Mouse (Mus musculus) lung, postnatal 0 days (tissue): ENCODE results near the gene Notch4. TPM values are rescaled to one million over a fixed set of nuclear protein-coding genes. Genes with fewer than 3 reads are reported as not detected.
A peak's percentile ranks its signal among the peaks of the same experiment; 100 is the strongest.

Experiments used
- ATAC-seq: fragments of 200-750 bp; cut with Nextera tagmentation; 2 replicates; pipeline ENCODE4 v1.8.0; 2017; ENCODE audit warnings: moderate library complexity
- DNase-seq: peaks from one replicate; pipeline ENCODE4 v3.0.0-alpha.2; 2016; ENCODE audit warnings: low spot score
- H3K27ac ChIP-seq: fragments of 300-500 bp; sonication (generic); 2 replicates; pipeline ENCODE4 v1.5.1; 2014; ENCODE audit warnings: antibody characterized with exemption, mild to moderate bottlenecking, low read length, mixed read lengths
- H3K27me3 ChIP-seq: fragments of 300-500 bp; sonication (generic); replicated peaks from 2 replicates; pipeline ENCODE4 v1.6.1; 2014; ENCODE audit warnings: low read length, mixed read lengths; ENCODE audit not compliant: insufficient read depth
- H3K36me3 ChIP-seq: fragments of 300-500 bp; sonication (generic); 2 replicates; pipeline ENCODE4 v1.6.1; 2014; ENCODE audit warnings: low read length, mixed read lengths; ENCODE audit not compliant: insufficient read depth
- H3K4me1 ChIP-seq: fragments of 300-500 bp; sonication (generic); 2 replicates; pipeline ENCODE4 v1.6.1; 2014; ENCODE audit warnings: antibody characterized with exemption, low read depth, low read length, mixed read lengths; ENCODE audit not compliant: insufficient read depth
- H3K4me2 ChIP-seq: fragments of 300-500 bp; sonication (generic); replicated peaks from 2 replicates; pipeline ENCODE4 v1.6.1; 2014; ENCODE audit warnings: low read depth, mild to moderate bottlenecking, low read length, moderate library complexity, mixed read lengths
- H3K4me3 ChIP-seq: fragments of 300-500 bp; sonication (generic); 2 replicates; pipeline ENCODE4 v1.5.1; 2014; ENCODE audit warnings: low read depth, low read length
- H3K9ac ChIP-seq: fragments of 300-500 bp; sonication (generic); replicated peaks from 2 replicates; pipeline ENCODE4 v1.6.1; 2014; ENCODE audit warnings: low read depth, mild to moderate bottlenecking
- H3K9me3 ChIP-seq: fragments of 300-500 bp; sonication (generic); 2 replicates; pipeline ENCODE4 v1.6.1; 2016; ENCODE audit warnings: low read length, mixed read lengths
- CTCF ChIP-seq: IDR thresholded peaks from 2 replicates; pipeline ENCODE4 v1.5.1; 2016; ENCODE audit warnings: antibody characterized with exemption, mild to moderate bottlenecking
- EP300 ChIP-seq: IDR thresholded peaks from 2 replicates; pipeline ENCODE4 v1.6.1; 2016; ENCODE audit warnings: antibody characterized with exemption, mild to moderate bottlenecking, control low read depth
- WGBS: fragments of 180-500 bp; shearing (Covaris S2); extraction: QIAGEN DNeasy Blood & Tissue Kit; methylation state at CpG from one replicate; pipeline ENCODE4 v1.1.7; 2014; 5-methylcytosine and 5-hydroxymethylcytosine counted together
- polyA plus RNA-seq: library from polyadenylated mRNA; unstranded; fragments of >200 nt; fragmentation: Nextera tagmentation; extraction: Ambion mirVana; gene quantifications from 2 replicates; pipeline ENCODE4 v1.2.1, GENCODE M21; 2015

Notch4 gene
- polyA plus RNA-seq, 1 experiment from 2014 or later: 24.8 TPM

DNA sequence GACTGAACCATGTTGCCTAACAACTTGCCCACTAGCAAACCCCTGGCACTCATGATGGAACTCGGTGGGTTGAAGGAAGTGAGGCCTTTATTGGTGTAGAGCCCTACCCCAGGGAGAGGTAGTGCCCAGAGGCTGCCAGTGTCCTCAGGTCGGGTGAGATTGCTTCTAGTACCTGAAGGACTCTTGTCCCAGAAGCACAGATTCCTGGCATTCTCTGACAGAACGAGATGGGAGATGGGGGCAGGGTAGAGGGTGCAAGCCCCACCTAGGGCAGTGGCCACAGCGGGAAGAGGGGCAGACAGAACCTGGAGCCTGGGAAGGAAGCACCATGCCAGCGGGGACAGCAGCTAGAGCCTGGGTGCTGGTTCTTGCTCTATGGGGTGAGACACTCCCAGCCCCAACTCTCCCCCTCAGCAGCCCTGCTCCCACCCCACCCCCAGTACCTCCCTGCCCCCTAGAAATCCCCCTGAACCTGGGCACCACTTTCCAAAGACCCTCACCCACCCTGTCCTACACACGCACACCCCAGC, 33.6 kb downstream of the Notch4 start, which contains the start of gene Ager:
Gene Ager, plus strand, starts transcription at position 297 of the 530 bp plus-strand sequence.
- H3K27me3 ChIP-seq: no peaks in the 10 kb centered on the region
- peak within 1 kb of the TSS; percentile 56 for H3K9ac ChIP-seq
- H3K4me3 ChIP-seq: peak within 1 kb of the TSS; percentile 40
- peaks cover 12% of the 10 kb centered on the region; the same call in 1 of the 2 replicates for H3K4me1 ChIP-seq
- H3K9me3 ChIP-seq: no peaks in the 10 kb centered on the region
- WGBS: 10% methylated on average over 5 of the region's 6 CpGs
- H3K36me3 ChIP-seq: peaks cover 11% of the 10 kb centered on the region; the same call in 1 of the 2 replicates
- ATAC-seq (peak; percentile 84), DNase-seq (peak; percentile 92)
- H3K27ac ChIP-seq: peak within 1 kb of the TSS; percentile 88
- TF ChIP-seq CTCF (no peak), EP300 (peak; percentile 95)
- H3K4me2 ChIP-seq: peak within 1 kb of the TSS; percentile 54

DNA sequence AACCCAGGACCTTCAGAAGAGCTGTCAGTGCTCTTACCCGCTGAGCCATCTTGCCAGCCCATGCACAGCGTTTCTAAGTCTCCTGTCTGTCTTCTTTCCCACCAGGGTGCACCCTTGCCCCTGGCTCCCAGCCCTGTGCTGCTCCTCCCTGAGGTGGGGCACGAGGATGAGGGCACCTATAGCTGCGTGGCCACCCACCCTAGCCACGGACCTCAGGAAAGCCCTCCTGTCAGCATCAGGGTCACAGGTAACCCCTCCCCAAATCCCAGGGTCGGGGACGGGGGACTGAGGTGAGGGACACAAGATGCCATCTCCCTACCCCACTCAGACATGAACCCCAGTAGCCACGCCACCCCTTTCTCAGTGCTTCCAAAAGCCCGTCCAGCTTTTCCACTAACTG, 35.8 kb downstream of the Notch4 start:
- Histone ChIP-seq H3K9ac (peak overlapping the region; percentile 56), H3K27ac (peak overlapping the region; percentile 88; the same call in 1 of the 2 replicates), H3K4me2 (peak overlapping the region; percentile 54), H3K9me3 (no peaks in the 10 kb centered on the region), H3K4me1 (peaks cover 21% of the 10 kb centered on the region), H3K4me3 (peak overlapping the region; percentile 40), H3K36me3 (0 out of 2 replicates have a peak, but pooled peaks cover 5% of the 10 kb centered on the region), H3K27me3 (no peaks in the 10 kb centered on the region)
- WGBS: 74% methylated on average over 9 of the region's 9 CpGs
- TF ChIP-seq EP300 (no peak), CTCF (no peak)
- ATAC-seq: no peak
- DNase-seq: no peak

DNA sequence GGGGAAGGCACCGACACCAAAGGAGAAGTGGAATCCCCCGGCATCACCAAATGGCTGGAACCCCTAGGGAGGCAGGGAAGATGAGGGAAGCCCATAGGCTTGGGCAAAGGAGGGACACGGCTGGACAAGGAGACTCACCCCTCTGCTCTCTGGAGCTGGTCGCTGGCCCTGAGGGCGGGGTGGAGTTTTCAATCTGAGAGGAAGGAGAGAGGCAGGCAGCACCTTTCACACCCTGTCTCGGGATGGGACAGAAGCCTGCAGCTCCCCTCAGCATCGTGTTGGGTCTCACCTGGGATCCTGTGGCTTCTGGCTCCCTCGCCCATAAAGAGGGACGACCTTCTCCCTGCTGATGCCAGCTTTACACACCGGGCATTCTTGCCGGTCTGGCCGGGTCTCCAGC, 37.7 kb downstream of the Notch4 start:
- H3K27ac ChIP-seq: peak overlapping the region; percentile 66
- peaks cover 20% of the 10 kb centered on the region for H3K4me1 ChIP-seq
- DNase-seq (no peak), ATAC-seq (no peak)
- H3K4me2 ChIP-seq: peak overlapping the region; percentile 30; the same call in 1 of the 2 replicates
- H3K9ac ChIP-seq: no peak overlapping the region
- H3K36me3 ChIP-seq: no peaks in the 10 kb centered on the region
- no peak for TF ChIP-seq CTCF
- no peak; the same call in 1 of the 2 replicates for TF ChIP-seq EP300
- 57% methylated on average over 12 of the region's 12 CpGs for WGBS
- no peak overlapping the region for H3K4me3 ChIP-seq
- H3K27me3 ChIP-seq: no peaks in the 10 kb centered on the region
- no peaks in the 10 kb centered on the region for H3K9me3 ChIP-seq

- Histone ChIP-seq H3K4me3 (peak within 1 kb of the TSS; percentile 55), H3K9ac (peak within 1 kb of the TSS; percentile 46), H3K27me3 (no peaks in the 10 kb centered on the region), H3K4me2 (peak within 1 kb of the TSS; percentile 96), H3K27ac (peak within 1 kb of the TSS; percentile 96), H3K36me3 (no peaks in the 10 kb centered on the region), H3K9me3 (no peaks in the 10 kb centered on the region), H3K4me1 (peaks cover 18% of the 10 kb centered on the region)
- ATAC-seq (peak; percentile 91), DNase-seq (peak; percentile 100)
- WGBS: under 1% methylated on average over 30 of the region's 30 CpGs
- no peak for TF ChIP-seq CTCF
- TF ChIP-seq EP300: peak; percentile 94
These were observed 39.5 kb downstream of the Notch4 start, which contains the start of gene Rnf5 for GRCm38 (mm10) chr17:34603375-34604060. Gene Rnf5, minus strand, starts transcription at chr17:34603690.

- no peaks in the 10 kb centered on the region for H3K27me3 ChIP-seq
- peak; percentile 85 for ATAC-seq
These were observed 40.0 kb downstream of the Notch4 start, which contains the start of gene Agpat1 for GRCm38 (mm10) chr17:34604061-34604508. Gene Agpat1, plus strand, starts transcription at chr17:34604262.

GRCm38 (mm10) chr17:34604511-34605237, 40.6 kb downstream of the Notch4 start:
- DNase-seq: peak; percentile 89
- peak overlapping the region; percentile 81 for H3K4me3 ChIP-seq
- no peaks in the 10 kb centered on the region for H3K36me3 ChIP-seq
- no peaks in the 10 kb centered on the region for H3K9me3 ChIP-seq
- H3K27ac ChIP-seq: peak overlapping the region; percentile 96
- ATAC-seq: peak; percentile 1; the same call in 1 of the 2 replicates
- no peaks in the 10 kb centered on the region for H3K27me3 ChIP-seq
- peak overlapping the region; percentile 96 for H3K4me2 ChIP-seq
- WGBS: 13% methylated on average over 24 of the region's 24 CpGs
- TF ChIP-seq EP300 (0 out of 2 replicates have a peak, but pooled peaks have one; percentile 1), CTCF (no peak)
- H3K9ac ChIP-seq: peak overlapping the region; percentile 36
- peaks cover 21% of the 10 kb centered on the region for H3K4me1 ChIP-seq

More at GRCm38 (mm10) chr17:34604061-34604508, 40.0 kb downstream of the Notch4 start, which contains the start of gene Agpat1:
- H3K4me3 ChIP-seq: peak within 1 kb of the TSS; percentile 81
- peak within 1 kb of the TSS; percentile 46 for H3K9ac ChIP-seq
- H3K4me2 ChIP-seq: peak within 1 kb of the TSS; percentile 96
- under 1% methylated on average over 34 of the region's 35 CpGs for WGBS
- no peak for TF ChIP-seq EP300
- no peak for TF ChIP-seq CTCF
- DNase-seq: peak; percentile 100
- peaks cover 21% of the 10 kb centered on the region for H3K4me1 ChIP-seq
- peak within 1 kb of the TSS; percentile 96 for H3K27ac ChIP-seq
- H3K36me3 ChIP-seq: no peaks in the 10 kb centered on the region
- H3K9me3 ChIP-seq: no peaks in the 10 kb centered on the region
